Mouse (Mus musculus) cerebellum, adult 2 months (tissue): ENCODE results near the gene Wdtc1. TPM values are rescaled to one million over a fixed set of nuclear protein-coding genes. Genes with fewer than 3 reads are reported as not detected.

ENCODE experiments used
- DNase-seq, 2 experiments: peaks; one replicate each; pipeline ENCODE4 v3.0.0; 2021
- H3K27ac ChIP-seq: fragments of 200-500 bp; 2 replicates; pipeline ENCODE4 v1.5.1; 2012; ENCODE audit warnings: low read length, control low read depth, inconsistent platforms; ENCODE audit not compliant: insufficient read depth
- H3K27me3 ChIP-seq: fragments of 200-500 bp; 2 replicates; pipeline ENCODE4 v1.6.1; 2012; ENCODE audit warnings: inconsistent platforms, mild to moderate bottlenecking, low read length, moderate library complexity; ENCODE audit not compliant: control insufficient read depth, insufficient read depth
- H3K4me1 ChIP-seq: fragments of 200-500 bp; 2 replicates; pipeline ENCODE4 v1.6.1; 2011; ENCODE audit warnings: low read length; ENCODE audit not compliant: control insufficient read depth, insufficient read depth
- H3K4me3 ChIP-seq: fragments of 200-500 bp; replicated peaks from 2 replicates; pipeline ENCODE3; 2011; ENCODE audit warnings: mild to moderate bottlenecking, low read depth, low read length, control low read depth; ENCODE audit not compliant: insufficient read depth
- CTCF ChIP-seq: fragments of 200-500 bp; IDR thresholded peaks from 2 replicates; pipeline ENCODE4 v1.5.1; 2011; ENCODE audit warnings: low read depth, mild to moderate bottlenecking, control low read depth, low read length, moderate library complexity, borderline replicate concordance; ENCODE audit not compliant: insufficient read depth
- POLR2A ChIP-seq: fragments of 200-500 bp; IDR thresholded peaks from 2 replicates; pipeline ENCODE4 v1.6.1; 2011; ENCODE audit warnings: low read length, control low read depth, borderline replicate concordance; ENCODE audit not compliant: insufficient read depth
- WGBS: fragments of 180-500 bp; shearing (Covaris S2); methylation state at CpG from one replicate; pipeline ENCODE4 v1.1.7; 2018; 5-methylcytosine and 5-hydroxymethylcytosine counted together
- polyA plus RNA-seq: library from polyadenylated mRNA; depleted of rRNA; stranded (reverse); fragments of >200 nt; gene quantifications from 2 replicates; pipeline ENCODE4 v1.2.3, GENCODE M21; 2012

The Wdtc1 gene
- polyA plus RNA-seq, 1 experiment: 46.6 TPM

DNA sequence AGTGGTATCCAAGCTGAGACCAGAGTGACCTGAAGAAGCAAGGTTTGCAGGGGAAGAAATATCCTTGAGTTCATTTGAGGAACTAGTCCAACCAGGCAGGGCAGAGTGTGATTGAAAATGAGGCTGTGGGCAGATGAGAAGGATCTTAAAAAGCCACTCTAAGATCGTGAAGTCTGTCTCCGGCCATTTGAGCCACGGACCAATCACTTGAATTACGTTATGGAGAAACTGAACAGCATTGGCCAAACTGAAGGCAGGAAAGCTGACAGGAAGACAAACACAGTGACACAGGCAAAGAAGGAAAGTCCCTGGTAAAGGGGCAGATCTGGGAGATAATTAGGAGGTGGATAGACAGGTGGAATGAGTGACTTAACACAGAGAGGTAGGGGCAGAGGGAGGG is 6.7 kb downstream of the Wdtc1 start:
- Histone ChIP-seq H3K4me3 (no peak overlapping the region), H3K4me1 (no peaks in the 10 kb centered on the region), H3K27me3 (no peaks in the 10 kb centered on the region), H3K27ac (no peak overlapping the region)
- no peak for TF ChIP-seq POLR2A
- TF ChIP-seq CTCF: no peak
- no peak for DNase-seq
- 82% methylated on average over 4 of the region's 4 CpGs for WGBS

DNA sequence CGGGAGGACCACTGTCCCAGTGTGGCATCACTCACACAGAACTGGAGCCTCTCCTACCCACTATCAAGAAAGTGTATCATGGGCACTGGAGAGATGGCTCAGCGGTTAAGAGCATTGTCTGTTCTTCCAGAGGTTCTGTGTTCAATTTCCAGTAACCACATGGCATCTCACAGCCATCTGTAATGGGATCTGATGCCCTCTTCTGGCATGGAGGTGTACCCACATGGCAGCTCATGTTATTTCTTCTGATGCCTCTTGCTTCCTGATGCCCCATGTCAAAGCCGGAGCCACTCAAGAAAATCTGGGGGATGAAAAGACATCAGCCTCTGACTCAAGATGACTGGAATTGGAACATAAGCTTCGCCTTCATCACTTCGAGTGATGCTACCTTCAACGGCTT is 7.6 kb downstream of the Wdtc1 start:
- no peak overlapping the region for H3K4me3 ChIP-seq
- no peaks in the 10 kb centered on the region for H3K27me3 ChIP-seq
- no peak overlapping the region for H3K27ac ChIP-seq
- no peak for DNase-seq
- WGBS: 88% methylated on average over 6 of the region's 6 CpGs
- H3K4me1 ChIP-seq: no peaks in the 10 kb centered on the region
- TF ChIP-seq POLR2A (no peak), CTCF (no peak)

DNA sequence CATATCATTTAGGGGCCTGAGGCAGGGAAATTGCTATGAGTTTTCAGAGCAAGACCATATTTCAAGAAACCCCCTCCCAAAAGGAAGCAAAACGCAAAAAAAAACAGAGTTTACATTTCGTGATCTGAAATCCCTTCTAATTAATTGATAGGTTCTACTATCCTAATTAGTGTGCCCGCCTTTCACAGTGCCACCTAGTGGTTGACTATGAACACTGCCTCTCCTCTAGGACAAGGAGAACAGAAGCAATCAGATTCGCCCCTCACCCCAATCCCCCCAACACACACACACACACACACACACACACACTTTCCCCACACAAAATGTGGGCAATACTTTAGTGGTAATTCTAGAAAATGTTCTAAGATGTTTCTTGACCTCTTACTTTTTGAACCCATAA is 9.2 kb downstream of the Wdtc1 start:
- peak; percentile 25 to 43 for DNase-seq
- no peaks in the 10 kb centered on the region for H3K27me3 ChIP-seq
- 4% methylated on average over 4 of the region's 4 CpGs for WGBS
- TF ChIP-seq POLR2A (no peak), CTCF (peak; percentile 70)
- H3K27ac ChIP-seq: no peak overlapping the region
- no peaks in the 10 kb centered on the region for H3K4me1 ChIP-seq
- H3K4me3 ChIP-seq: no peak overlapping the region

DNA sequence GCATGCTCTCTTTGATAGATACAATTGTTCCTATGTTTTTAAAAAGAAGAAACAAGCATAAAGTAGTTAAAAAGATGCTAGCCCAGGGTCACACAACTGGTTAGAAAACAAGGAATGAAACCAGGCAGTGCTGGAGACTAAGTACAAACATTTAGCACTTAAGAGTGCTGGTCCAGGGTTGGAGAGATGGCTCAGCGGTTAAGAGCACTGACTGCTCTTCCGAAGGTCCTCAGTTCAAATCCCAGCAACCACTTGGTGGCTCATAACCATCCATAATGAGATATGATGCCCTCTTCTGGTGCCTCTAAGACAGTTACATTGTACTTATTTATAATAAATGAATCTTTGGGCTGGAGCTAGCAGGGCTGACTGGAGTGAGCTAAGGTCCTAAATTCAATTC is 13.1 kb downstream of the Wdtc1 start:
- no peak for DNase-seq
- Histone ChIP-seq H3K27ac (no peak overlapping the region), H3K4me1 (no peaks in the 10 kb centered on the region), H3K27me3 (no peaks in the 10 kb centered on the region), H3K4me3 (no peak overlapping the region)
- TF ChIP-seq CTCF (no peak), POLR2A (no peak)
- WGBS: 84% methylated on average over 2 of the region's 2 CpGs

- peak overlapping the region; percentile 63 for H3K4me3 ChIP-seq
- peak overlapping the region; percentile 9 for H3K27ac ChIP-seq
- no peaks in the 10 kb centered on the region for H3K4me1 ChIP-seq
- DNase-seq: peak; percentile 99
- no peaks in the 10 kb centered on the region for H3K27me3 ChIP-seq
- TF ChIP-seq CTCF (no peak), POLR2A (peak; percentile 74; the same call in 1 of the 2 replicates)
- WGBS: under 1% methylated on average over 59 of the region's 60 CpGs
Observed at GRCm38 (mm10) chr4:133339148-133339749, 14.0 kb downstream of the Wdtc1 start.

- H3K4me3 ChIP-seq: peak overlapping the region; percentile 63
- 1% methylated on average over 38 of the region's 39 CpGs for WGBS
- no peaks in the 10 kb centered on the region for H3K27me3 ChIP-seq
- H3K27ac ChIP-seq: peak overlapping the region; percentile 9
- no peak for DNase-seq
- TF ChIP-seq POLR2A: no peak
- no peak for TF ChIP-seq CTCF
- peaks cover under 1% of the 10 kb centered on the region; the same call in 1 of the 2 replicates for H3K4me1 ChIP-seq
Observed at GRCm38 (mm10) chr4:133338521-133339095, 14.7 kb downstream of the Wdtc1 start.

DNA sequence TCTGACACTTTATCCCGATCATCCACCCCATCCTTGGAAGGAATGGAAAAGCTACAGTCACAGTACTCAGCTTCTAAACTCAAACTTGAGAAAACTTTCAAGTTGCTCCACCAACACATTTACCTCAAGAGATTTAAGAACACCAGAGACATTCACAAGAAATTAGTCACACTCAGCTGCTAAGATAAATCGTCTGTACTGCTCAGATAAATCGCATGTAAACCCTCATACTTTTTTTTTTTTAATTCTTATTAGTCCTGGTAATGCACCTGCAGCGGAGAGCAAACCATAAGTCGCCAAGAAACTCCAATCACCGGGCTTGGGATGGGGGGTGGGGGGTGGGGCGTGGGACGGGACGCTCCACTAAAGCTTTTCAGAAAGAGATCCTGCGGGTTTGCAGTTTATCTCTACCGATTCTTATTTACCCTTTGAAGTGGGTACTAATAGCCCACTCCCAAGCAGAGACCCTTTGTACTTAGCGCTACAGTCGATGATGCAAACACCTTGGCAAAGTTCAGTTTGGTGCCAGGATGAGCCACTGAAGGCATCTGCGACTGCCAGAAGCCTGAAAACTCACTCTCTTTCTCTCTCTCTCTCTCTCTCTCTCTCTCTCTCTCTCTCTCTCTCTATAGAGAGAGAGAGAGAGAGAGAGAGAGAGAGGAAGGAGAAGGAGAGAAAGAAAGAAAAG is 15.3 kb downstream of the Wdtc1 start:
- Histone ChIP-seq H3K27ac (no peak overlapping the region), H3K4me1 (peaks cover 3% of the 10 kb centered on the region; the same call in 1 of the 2 replicates), H3K4me3 (peak overlapping the region; percentile 63), H3K27me3 (no peaks in the 10 kb centered on the region)
- no peak for DNase-seq
- 7% methylated on average over 14 of the region's 14 CpGs for WGBS
- no peak for TF ChIP-seq POLR2A
- no peak for TF ChIP-seq CTCF

- DNase-seq: no peak
- Histone ChIP-seq H3K4me3 (no peak overlapping the region), H3K4me1 (peaks cover 7% of the 10 kb centered on the region; the same call in 1 of the 2 replicates), H3K27me3 (no peaks in the 10 kb centered on the region), H3K27ac (no peak overlapping the region)
- TF ChIP-seq CTCF (no peak), POLR2A (no peak)
- 61% methylated on average over 6 of the region's 6 CpGs for WGBS
Observed at GRCm38 (mm10) chr4:133333306-133333705, 20.0 kb downstream of the Wdtc1 start.
